Mouse (Mus musculus) bone marrow, adult 2 months (tissue): ENCODE results near the gene Nubp1.

Source experiments
- CTCF ChIP-seq: fragments of 200-500 bp; IDR thresholded peaks from 2 replicates; pipeline ENCODE4 v1.5.1; 2011; ENCODE audit warnings: low read length, control low read depth; ENCODE audit not compliant: control insufficient read depth, insufficient read depth
- POLR2A ChIP-seq: fragments of 200-500 bp; IDR thresholded peaks from 2 replicates; pipeline ENCODE4 v1.6.1; 2011; ENCODE audit warnings: low read depth, mild to moderate bottlenecking, control low read depth, low read length, borderline replicate concordance; ENCODE audit not compliant: control insufficient read depth

- no peak for TF ChIP-seq CTCF
- TF ChIP-seq POLR2A = no peak
Observed at GRCm38 (mm10) chr16:10443723-10444122, 32.0 kb downstream of the Nubp1 start.
